Mouse (Mus musculus) cerebellum, adult 2 months (tissue): ENCODE data around the gene Slit3.

ENCODE experiments used
- CTCF ChIP-seq: fragments of 200-500 bp; IDR thresholded peaks from 2 replicates; pipeline ENCODE4 v1.5.1; 2011; ENCODE audit warnings: low read depth, mild to moderate bottlenecking, control low read depth, low read length, moderate library complexity, borderline replicate concordance; ENCODE audit not compliant: insufficient read depth
- POLR2A ChIP-seq: fragments of 200-500 bp; IDR thresholded peaks from 2 replicates; pipeline ENCODE4 v1.6.1; 2011; ENCODE audit warnings: low read length, control low read depth, borderline replicate concordance; ENCODE audit not compliant: insufficient read depth

- no peak for TF ChIP-seq POLR2A
- TF ChIP-seq CTCF = no peak
These were observed 248.9 kb downstream of the Slit3 start for GRCm38 (mm10) chr11:35369964-35370363.
